Mouse (Mus musculus): ENCODE results near the gene Tssc4.

Gene Tssc4

DNA sequence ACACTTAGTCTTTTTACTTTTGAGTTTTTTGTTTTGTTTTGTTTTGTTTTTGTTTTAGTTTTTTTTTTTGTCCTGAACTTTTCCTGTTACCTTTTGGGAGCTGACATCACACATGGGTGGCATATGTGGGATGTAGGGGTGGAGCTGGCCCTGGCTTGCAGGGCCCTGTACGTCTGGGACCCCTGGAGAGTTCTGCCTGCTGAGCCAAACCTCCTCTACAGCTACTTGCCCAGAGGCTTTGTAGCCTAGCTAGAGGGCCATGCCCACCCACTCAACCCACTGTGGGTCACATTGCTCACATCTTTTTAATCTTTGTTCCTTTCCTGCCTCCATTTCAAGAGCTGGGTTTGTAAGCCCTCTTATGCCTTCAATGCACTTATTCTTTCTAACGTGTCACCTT is 1.6 kb upstream of the Tssc4 start:
- intact Hi-C loops (cut with DNase I) = no loop called here

DNA sequence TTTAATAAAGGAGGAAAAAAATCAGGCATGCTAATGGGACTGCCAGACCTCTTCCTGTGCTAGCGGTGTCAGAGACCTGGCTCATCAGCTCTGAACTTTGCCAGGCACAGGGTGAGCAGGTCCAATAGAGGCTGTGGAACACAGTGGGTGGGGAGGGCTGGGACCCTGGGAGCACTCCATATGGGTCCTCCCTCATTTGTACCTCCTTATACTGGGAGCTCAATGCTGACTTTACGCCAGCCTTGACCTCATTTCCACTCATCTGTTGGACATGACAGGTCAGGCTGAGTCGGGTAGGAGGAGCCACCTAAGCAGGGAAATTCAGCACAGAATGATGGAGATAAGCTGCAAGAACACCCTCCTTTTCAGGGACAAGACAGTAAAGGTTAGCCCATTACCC is 1.2 kb upstream of the Tssc4 start:
- intact Hi-C loops (cut with DNase I) = no loop called here

GRCm38 (mm10) chr7:143068316-143068881 is 650 bp upstream of the Tssc4 start:
- intact Hi-C loops (cut with DNase I) = no loop called here

- intact Hi-C loops (cut with DNase I) = no loop called here
Observed at GRCm38 (mm10) chr7:143069751-143070400, 827 bp downstream of the Tssc4 start.

DNA sequence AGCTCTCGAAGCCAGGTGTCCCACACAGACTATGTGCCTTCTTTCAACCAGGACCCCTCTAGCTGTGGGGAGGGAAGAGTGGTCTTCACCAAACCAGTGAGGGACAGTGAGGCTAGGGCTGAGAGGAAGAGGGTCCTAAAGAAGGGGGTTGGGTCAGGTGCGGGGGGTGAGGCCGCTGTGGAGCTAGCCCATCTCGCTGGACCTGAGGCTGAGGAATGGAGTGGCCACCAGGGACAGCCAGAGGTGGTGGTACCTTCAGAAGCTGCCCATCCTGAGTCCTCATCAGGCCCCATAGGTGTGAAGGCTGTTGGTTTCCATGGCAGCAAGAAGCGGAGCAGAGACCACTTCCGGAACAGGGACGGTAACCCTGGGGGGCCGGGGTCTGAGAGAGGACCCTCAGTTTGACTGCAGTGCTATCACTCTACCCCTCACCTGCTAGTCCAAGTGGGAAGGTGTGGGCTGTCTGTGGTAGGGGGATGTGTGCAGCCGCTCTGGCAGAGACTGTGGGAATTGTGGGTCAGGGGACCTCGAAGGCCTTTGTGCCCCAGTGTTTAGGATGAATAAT is 1.5 kb downstream of the Tssc4 start:
- intact Hi-C loops (cut with DNase I) = no loop called here

DNA sequence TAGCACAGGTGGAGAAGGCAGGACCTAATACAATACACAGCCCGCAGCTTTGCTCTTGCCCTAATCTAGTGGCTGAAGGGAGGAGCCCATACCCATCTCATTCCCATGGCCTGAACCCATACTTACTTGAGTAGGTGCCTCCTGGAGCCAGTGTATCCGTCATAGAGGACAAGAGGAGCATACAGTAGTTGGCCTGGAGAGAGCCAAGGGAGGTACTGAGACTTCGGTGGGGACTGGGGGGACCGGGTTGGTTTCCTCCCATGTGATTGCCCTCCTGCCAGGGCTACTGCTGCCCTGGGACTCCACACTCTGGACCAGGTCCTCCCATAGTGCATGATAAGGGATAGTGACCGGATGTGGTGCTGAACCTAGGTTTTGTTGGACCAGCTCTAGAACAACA is 3.6 kb downstream of the Tssc4 start:
- intact Hi-C loops (cut with DNase I) = no loop called here

- intact Hi-C loops (cut with DNase I) = no loop called here
Observed at GRCm38 (mm10) chr7:143073086-143073485, 4.0 kb downstream of the Tssc4 start.

DNA sequence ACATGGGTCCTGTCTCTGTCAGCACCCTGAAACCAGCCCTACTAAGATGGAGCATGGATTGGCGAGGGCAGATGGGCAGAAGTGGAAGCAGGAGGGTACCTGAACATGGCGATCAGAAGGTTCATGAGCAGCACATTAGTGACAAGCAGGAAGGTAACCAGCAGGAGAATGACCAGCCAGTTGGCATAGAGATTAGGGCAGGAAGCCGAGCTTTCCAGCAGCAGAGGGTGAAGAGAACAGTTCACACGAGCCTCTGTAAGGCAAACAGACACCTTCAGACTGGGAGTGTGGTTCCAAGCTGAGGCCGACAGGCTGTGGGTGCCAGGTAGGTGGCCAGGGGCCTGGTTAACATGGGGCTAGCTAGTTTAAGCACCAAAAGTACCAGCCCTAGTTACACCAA is 6.3 kb downstream of the Tssc4 start:
- intact Hi-C loops (cut with DNase I) = no loop called here

DNA sequence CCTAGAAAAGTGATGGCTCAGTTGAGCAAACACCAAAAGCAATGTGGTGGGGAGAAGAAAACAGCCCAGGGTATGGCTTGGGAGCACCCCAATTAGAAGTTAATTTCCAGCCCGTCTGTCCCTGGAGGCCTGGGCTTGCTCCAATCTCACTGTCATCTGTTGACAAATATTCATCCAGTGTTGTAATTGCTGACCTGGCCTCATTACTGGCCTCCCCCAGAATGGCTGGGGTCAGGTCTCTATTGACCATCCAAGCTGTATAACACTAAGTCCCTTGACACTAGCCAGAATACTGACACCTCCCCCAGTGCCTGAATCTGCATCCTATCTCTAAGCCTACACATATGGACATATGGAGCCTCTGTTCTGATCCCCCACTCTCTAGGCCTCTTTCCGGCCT is 8.3 kb downstream of the Tssc4 start:
- intact Hi-C loops (cut with DNase I) = no loop called here

- intact Hi-C loops (cut with DNase I) = no loop called here
Observed at GRCm38 (mm10) chr7:143082024-143082423, 13.0 kb downstream of the Tssc4 start.

GRCm38 (mm10) chr7:143083708-143084107 is 14.7 kb downstream of the Tssc4 start:
- intact Hi-C loops (cut with DNase I) = no loop called here

- intact Hi-C loops (cut with DNase I) = loop anchor here (1.0 to 5.0 kb wide), 2 partner anchors 78 to 189 kb away; no protein-coding TSS in a partner anchor
Observed at GRCm38 (mm10) chr7:143086366-143086765, 17.3 kb downstream of the Tssc4 start.

- intact Hi-C loops (cut with DNase I) = loop anchor here (5.0 kb wide), 1 partner anchor 190 kb away; no protein-coding TSS in a partner anchor
Observed at GRCm38 (mm10) chr7:143087070-143087579, 18.1 kb downstream of the Tssc4 start.

DNA sequence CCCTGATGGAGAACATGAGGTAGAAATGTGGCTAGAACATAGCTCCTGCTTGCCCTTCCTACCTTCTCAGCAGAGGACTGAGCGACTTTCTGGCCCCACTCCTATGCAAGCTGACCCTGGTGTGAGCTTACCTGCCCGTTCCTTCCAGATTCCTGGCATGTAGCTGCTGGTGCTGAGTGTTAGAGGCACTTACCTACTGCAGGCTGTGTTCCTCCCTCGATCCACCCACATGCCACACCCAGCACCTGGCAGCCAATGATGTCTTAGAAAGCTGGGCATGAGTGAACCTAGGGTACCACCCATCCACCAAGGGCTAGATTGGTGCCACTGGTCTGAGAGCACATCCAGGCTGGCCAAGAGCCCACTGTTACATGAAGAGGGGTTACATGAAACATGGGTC is 24.8 kb downstream of the Tssc4 start:
- intact Hi-C loops (cut with DNase I) = loop anchor here (1.0 kb wide), 1 partner anchor 44 kb away; no protein-coding TSS in a partner anchor

GRCm38 (mm10) chr7:143094592-143095553 is 25.8 kb downstream of the Tssc4 start, which contains the start of gene Trpm5:
Gene Trpm5, minus strand, starts transcription at chr7:143094642.
- intact Hi-C loops (cut with DNase I) = loop anchor here (1.0 to 5.0 kb wide), 2 partner anchors 43 to 372 kb away; no protein-coding TSS in a partner anchor

- intact Hi-C loops (cut with DNase I) = loop anchor here (5.0 kb wide), 1 partner anchor 372 kb away; no protein-coding TSS in a partner anchor
Observed at GRCm38 (mm10) chr7:143095554-143095907, 26.5 kb downstream of the Tssc4 start.

- intact Hi-C loops (cut with DNase I) = no loop called here
Observed at GRCm38 (mm10) chr7:143100759-143101158, 31.7 kb downstream of the Tssc4 start.

DNA sequence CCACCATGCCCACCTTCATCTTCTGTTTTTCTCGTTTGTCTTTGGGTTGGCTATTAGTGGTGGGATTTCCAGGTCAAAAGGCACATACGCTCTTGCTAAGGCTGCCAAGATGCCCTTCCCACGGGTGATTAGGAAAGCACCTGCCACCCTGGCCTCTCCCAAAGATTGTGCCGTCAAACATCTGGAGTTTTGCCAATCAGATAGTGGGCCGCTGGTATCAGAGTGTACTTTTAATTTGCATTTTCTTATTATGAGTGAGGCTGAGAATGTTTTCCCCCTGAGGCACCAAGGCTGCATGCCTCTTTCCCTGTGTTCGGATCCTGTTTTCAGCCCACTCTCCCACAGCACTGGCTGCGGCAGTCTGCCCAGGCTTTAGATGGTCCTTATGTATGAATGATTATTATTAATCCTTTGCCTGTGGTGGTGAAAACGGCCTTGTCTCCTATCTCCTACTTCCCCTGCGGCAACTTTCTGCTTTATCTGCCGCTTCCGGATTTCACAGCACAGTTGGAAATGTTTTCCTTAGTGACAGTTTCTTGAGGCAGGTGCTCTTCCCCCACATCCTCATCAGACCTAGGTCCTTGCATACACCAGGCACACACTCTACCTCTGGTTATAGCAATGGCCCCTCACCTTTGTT is 36.3 kb downstream of the Tssc4 start:
- intact Hi-C loops (cut with DNase I) = no loop called here

GRCm38 (mm10) chr7:143106062-143106461 is 37.0 kb downstream of the Tssc4 start, which contains the start of gene Kcnq1:
Gene Kcnq1, plus strand, starts transcription at chr7:143106362.
- intact Hi-C loops (cut with DNase I) = no loop called here

DNA sequence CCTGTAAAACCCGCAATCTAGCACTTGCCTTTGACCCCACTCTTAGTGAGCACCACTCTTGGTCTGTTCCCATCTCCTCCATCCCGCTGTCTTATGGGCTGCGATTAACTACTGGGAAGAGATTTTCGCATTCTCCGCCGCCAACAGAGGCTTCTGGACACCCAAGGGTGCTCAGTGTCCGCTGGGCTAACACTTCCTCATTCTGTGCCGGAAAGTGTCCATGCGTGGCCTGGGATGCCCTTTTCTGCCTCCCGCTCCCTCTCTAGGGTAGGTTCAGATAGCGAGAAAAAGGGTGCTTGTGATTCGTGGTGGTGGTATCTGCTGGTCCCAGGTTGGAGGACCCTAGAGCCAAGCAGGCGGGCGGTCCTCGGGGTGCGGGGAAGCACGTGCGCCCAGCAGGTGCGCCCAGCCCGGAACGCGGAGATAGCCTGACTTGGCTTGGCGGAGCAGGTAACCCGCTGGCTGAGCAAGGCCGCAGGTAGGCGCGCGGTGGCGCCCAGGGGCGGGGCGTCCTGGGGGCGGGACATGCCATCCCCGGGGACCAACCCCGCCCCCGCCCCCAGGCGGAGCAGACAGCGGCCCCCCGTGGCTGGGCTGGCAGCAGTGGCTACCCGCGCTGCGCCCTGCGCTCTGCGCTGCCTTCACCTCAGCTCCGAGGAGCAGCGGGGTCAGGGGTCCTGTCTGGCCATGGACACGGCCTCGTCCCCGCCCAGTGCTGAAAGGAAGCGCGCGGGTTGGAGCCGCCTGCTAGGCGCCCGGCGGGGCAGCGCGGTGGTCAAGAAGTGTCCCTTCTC is 37.8 kb downstream of the Tssc4 start:
- intact Hi-C loops (cut with DNase I) = no loop called here
